Mouse (Mus musculus) left cerebral cortex, postnatal 4 days (tissue): Measurements from ENCODE around the gene Unc80. TPM values are rescaled to one million over a fixed set of nuclear protein-coding genes. Genes with fewer than 3 reads are reported as not detected.

Experiments used
- DNase-seq: peaks from one replicate; pipeline ENCODE4 v3.0.0-alpha.2; 2022
- intact Hi-C: fragments of 180-260 bp; cut with DNase I; formaldehyde crosslinking; loops from one replicate; pipeline ENCODE4 v1.15.1; 2025
- total RNA-seq, 2 experiments: library from RNA; stranded (reverse); gene quantifications; 2 replicates each; pipeline ENCODE4 v1.2.3; 2021

The Unc80 gene
- total RNA-seq, 2 experiments from 2014 or later, result 42.5 to 47.9 TPM

DNA sequence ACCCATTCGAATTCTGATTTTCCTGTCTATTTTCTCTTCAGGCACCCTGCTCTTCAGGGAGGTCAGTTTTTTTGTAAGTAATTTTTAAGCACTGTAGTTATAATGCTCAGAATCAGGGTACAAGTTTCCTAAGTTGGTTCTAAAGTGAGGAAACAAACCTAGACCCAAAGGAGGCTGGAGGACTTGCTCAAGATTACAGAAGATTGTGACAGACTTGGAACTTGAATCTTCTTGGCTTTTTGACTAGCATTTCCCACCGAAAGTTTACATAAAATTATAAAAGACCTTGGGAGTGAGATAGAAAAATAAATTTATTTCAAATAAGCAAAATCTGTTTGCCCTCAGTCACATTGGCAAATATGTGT lies 233.4 kb downstream of the Unc80 start:
- intact Hi-C loops, result loop anchor here (5.0 kb wide), 1 partner anchor 116 kb away; the partner anchor contains the start of gene Kansl1l

DNA sequence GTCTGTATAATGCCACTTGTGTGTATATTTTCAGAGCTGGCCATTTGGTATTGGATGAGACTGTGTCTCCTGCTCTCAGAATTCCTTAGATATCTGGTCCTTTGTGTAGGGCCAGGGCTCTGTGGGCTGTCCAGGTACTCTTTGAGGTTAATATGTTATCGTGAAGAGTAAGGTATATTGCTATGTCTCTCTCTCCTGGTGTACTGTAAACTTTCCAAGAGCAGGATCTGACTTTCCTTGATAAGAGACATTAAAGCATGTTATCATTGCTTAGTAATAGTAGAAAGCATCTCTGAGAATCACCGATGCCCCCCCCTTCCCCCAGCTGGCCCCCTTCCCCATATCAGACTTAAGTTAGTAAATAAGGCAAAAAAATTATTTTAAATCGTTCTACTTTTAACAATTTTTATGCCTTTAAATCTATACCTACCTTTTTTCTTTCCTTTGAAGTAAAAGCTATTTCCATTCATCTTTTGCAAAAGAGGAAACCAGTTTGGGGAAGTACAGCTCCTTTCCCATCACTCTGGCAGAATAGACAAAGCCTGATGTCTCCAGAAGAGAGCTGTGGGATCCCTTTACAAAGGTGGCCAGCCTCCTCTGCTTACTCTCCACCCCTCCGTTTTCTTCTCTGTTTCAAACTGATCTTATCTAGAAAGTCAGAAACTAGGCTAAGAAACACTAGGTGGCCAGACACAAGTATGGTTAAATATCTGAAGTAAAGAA lies 234.6 kb downstream of the Unc80 start:
- no peak for DNase-seq
- intact Hi-C loops, result loop anchor here (5.0 kb wide), 1 partner anchor 115 kb away; the partner anchor contains the start of gene Kansl1l

More for the DNA sequence above, 233.4 kb downstream of the Unc80 start:
- DNase-seq, result no peak

DNA sequence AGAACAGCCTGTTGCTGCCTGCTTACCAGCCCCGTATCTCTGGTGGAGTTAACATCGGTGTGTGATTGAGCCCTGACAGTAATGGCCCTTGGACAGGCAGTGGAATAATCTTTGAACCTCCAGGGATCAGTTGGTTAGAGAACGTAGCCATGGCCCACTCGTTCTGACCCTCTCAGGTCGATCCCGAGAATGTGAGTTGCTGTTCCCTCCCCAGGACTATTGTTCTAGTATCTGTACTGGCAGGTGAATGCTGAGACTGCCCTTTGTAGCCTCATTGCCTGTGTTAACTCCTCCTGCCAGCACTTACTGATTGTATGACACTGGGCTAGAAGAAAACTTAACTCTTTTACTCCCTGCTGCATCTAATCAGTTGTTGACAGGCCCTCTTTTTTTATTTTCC lies 236.4 kb downstream of the Unc80 start:
- intact Hi-C loops, result loop anchor here (5.0 kb wide), 1 partner anchor 113 kb away; the partner anchor contains the start of gene Kansl1l
- no peak for DNase-seq

DNA sequence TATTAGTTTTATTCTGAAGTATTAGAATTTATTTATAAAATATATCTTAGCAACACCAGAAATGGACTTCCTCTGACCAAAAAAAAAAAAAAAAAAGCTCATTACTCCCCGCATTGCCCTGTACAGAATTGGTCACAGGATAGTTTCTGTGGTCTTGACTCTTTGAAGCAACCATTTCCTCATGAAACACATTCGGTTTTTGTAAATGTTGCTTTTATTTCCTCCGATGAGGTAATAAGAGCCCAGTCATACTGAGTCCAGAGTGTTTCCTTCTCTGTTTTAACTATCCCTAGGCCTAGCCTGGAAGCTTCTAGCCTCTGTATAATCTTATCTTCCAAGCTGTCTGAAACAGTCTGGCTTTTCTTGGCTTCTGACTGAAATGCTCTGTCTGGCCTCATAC lies 244.7 kb downstream of the Unc80 start:
- DNase-seq, result no peak
- intact Hi-C loops, result no loop called here

DNA sequence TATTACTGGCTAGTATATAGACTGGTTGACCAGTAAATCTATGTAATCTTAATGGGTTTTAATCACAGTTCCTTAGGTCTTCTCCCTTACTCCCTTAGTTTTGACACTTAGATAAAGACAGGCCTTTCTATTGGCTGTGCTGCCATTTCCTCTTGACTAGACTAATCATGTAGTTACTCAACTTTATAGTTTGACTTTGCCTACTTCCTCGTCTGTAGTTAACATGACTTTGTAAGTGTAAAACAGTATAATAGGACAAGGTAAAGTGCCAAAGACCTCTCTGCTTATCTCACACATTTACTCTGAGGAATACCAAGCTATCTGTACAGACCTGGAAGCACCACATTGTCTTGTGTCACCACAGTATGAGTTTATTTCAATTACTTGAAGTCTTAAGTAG lies 262.4 kb downstream of the Unc80 start:
- intact Hi-C loops, result no loop called here
- DNase-seq, result no peak

Other genes starting within 250 kb of the Unc80 start
- gene Rpe, start 232.5 kb downstream of the Unc80 start, total RNA-seq, result 10 to 100 TPM; 23.9 to 28.0 TPM